Mouse (Mus musculus) erythroblast, embryonic 14.5 days (primary cell): Measurements from ENCODE around the gene Grk2.

Experiments used
- GATA1 ChIP-seq: IDR thresholded peaks from 2 replicates; pipeline ENCODE4 v1.6.1; 2012; ENCODE audit warnings: low read length, inconsistent platforms, mixed read lengths
- TAL1 ChIP-seq: IDR thresholded peaks from 3 replicates; pipeline ENCODE4 v1.6.1; 2012; ENCODE audit warnings: low read length, inconsistent platforms, mixed read lengths

DNA sequence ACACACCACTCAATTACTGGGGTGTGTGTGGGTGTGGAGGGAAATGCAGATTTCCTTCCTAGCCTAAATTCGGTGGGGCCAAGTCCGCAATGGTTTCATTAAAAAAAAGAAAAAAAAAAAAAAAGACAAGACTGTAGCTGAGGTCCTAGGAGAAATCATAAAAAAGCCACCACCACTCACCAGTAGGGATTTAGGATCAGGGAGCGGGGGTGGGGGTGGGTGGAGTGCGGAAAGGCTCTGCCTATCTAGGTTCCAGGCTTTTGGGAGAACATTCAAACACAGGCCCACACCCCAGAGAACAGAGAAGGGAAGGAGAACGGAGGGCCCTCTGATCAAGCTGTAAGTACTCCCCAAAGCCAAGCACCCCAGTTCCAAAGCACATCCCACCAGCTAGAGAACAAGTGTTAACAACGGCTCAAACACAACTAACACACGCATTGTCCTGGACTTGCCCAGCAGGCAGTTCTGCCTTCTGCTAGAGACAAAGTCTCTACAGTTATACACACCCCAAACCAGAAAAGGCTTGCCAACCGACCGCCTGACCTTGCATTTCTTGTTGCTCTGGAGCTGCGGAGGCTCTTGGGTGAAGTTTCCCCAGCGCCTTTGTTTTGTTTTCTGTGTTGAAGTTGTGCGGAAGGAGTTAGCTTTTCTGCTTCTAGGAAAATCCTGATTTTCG, 27.2 kb upstream of the Grk2 start:
- TF ChIP-seq GATA1 (no peak), TAL1 (no peak)
